Mouse (Mus musculus): Measurements from ENCODE around the gene Tubb4b.

DNA sequence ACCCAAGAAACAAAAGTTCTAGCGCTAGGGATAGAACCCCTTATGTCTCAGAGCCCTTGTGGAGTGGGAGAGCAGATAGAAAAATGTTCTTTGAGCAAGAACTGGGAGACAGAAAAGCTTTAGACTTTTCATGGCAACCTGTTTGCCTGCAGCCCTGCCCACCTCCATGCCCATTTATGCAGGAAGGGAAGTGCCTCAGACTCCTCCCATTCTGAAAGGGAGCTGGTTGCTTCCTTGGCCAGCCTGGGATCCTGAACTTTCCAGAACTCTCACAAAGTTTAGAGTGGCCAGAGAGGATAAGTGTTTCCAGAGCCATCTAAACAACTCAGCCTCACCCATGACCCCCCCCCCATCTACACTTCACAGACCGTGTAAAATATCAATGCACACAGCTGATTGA, 27.3 kb downstream of the Tubb4b start:
- TF ChIP-seq CTCF (IDR thresholded peaks at IDR 0.05; ENCODE audit: borderline replicate concordance, insufficient read depth, low read length), result no peak
- no peak for TF ChIP-seq POLR2A (IDR thresholded peaks at IDR 0.05; ENCODE audit: low read depth, low read length)

Data from embryonic fibroblast, embryonic 13.5 days (primary cell).